Mouse (Mus musculus) liver, adult 2 months (tissue): Measurements from ENCODE around the gene Fbxw2. TPM values are rescaled to one million over a fixed set of nuclear protein-coding genes. Genes with fewer than 3 reads are reported as not detected.
"Not testable (repeated sequence)": the region's sequence is repeated elsewhere in the genome, so short reads cannot be mapped to it uniquely, and the experiment has no call there.

Experiments
- DNase-seq: peaks from one replicate; pipeline ENCODE4 v3.0.0-alpha.2; 2011; ENCODE audit warnings: low read depth, low spot score; ENCODE audit errors: extremely low read depth
- H3K27ac ChIP-seq: fragments of 200-500 bp; replicated peaks from 2 replicates; pipeline ENCODE4 v1.5.1; 2012; ENCODE audit warnings: low read depth, mild to moderate bottlenecking, control low read depth, inconsistent platforms, low read length; ENCODE audit not compliant: insufficient read depth
- H3K27me3 ChIP-seq: fragments of 200-500 bp; 2 replicates; pipeline ENCODE4 v1.6.1; 2012; ENCODE audit warnings: mild to moderate bottlenecking, moderate library complexity, low read length, inconsistent platforms; ENCODE audit not compliant: control insufficient read depth, insufficient read depth
- H3K36me3 ChIP-seq: fragments of 200-500 bp; 2 replicates; pipeline ENCODE4 v1.6.1; 2012; ENCODE audit warnings: low read length, inconsistent platforms; ENCODE audit not compliant: control insufficient read depth, insufficient read depth
- H3K4me1 ChIP-seq: fragments of 200-500 bp; 2 replicates; pipeline ENCODE4 v1.6.1; 2011; ENCODE audit warnings: low read length; ENCODE audit not compliant: control insufficient read depth, insufficient read depth
- H3K4me3 ChIP-seq: fragments of 200-500 bp; 2 replicates; pipeline ENCODE4 v1.5.1; 2011; ENCODE audit warnings: low read depth, mild to moderate bottlenecking, control low read depth, low read length, moderate library complexity; ENCODE audit not compliant: insufficient read depth
- H3K79me2 ChIP-seq: fragments of 200-500 bp; 2 replicates; pipeline ENCODE4 v1.6.1; 2012; ENCODE audit warnings: inconsistent platforms, mild to moderate bottlenecking, low read length, moderate library complexity; ENCODE audit not compliant: control insufficient read depth, insufficient read depth
- H3K9ac ChIP-seq: fragments of 200-500 bp; 2 replicates; pipeline ENCODE4 v1.6.1; 2012; ENCODE audit warnings: low read depth, mild to moderate bottlenecking, control low read depth, inconsistent platforms, low read length
- CTCF ChIP-seq: fragments of 200-500 bp; IDR thresholded peaks from 2 replicates; pipeline ENCODE4 v1.5.1; 2011; ENCODE audit warnings: low read depth, low read length, control low read depth
- POLR2A ChIP-seq: fragments of 200-500 bp; IDR thresholded peaks from 2 replicates; pipeline ENCODE4 v1.6.1; 2011; ENCODE audit warnings: low read length, control low read depth; ENCODE audit not compliant: insufficient read depth; ENCODE audit errors: extremely low read depth
- WGBS: fragments of 180-500 bp; shearing (Covaris S2); methylation state at CpG from one replicate; pipeline ENCODE4 v1.1.7; 2018; 5-methylcytosine and 5-hydroxymethylcytosine counted together
- polyA plus RNA-seq: library from polyadenylated mRNA; depleted of rRNA; stranded (reverse); fragments of >200 nt; gene quantifications from 2 replicates; pipeline ENCODE4 v1.2.3, GENCODE M21; 2012
- total RNA-seq: library from RNA; depleted of rRNA; stranded (reverse); fragments of >200 nt; gene quantifications from 2 replicates; pipeline ENCODE4 v1.2.3, GENCODE M21; 2014

The Fbxw2 gene
- total and polyA plus RNA-seq, 2 experiments, result 24.2 to 51.9 TPM

DNA sequence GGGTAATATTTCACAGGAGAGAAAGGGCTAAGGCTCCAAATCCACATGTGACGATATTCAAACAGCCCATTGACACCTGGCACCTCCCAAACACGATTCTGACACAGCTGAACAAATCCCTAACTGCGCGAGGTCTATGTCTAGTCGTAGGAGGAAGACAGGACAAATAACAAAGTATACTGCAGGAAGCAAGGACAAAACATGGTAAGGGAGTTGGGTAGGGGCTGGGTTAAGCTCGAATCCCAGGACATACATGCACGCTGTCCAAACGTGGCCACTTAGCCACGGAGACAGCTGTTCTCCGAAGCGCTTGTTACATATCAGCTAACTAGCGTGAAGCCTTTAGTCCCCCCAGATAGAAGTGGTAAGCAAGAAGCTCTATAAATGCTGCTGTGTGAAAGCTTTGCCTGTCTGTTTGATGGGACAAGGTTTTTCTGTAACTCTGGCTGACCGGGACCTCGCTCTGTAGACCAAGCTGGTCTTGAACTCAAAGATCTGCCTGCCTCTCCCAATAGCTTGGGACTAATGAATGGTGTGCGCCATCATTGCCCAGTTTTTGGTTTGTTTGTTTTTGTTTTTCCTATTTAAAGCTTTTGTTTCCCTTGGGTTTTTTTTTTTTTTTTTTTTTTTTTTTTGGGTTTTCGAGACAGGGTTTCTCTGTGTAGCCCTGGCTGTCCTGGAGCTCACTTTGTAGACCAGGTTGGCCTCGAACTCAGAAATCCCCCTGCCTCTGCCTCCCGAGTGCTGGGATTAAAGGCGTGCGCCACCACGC, 535 bp upstream of the Fbxw2 start:
- DNase-seq, result no peak
- 35% methylated on average over 20 of the region's 21 CpGs for WGBS
- H3K36me3 ChIP-seq, result peaks cover 9% of the 10 kb centered on the region; the same call in 1 of the 2 replicates
- peaks cover 14% of the 10 kb centered on the region for H3K4me1 ChIP-seq
- no peak for TF ChIP-seq POLR2A
- no peak for TF ChIP-seq CTCF
- H3K27me3 ChIP-seq, result no peaks in the 10 kb centered on the region
- H3K27ac ChIP-seq, result peak overlapping the region; percentile 94
- peak overlapping the region; percentile 94 for H3K4me3 ChIP-seq
- H3K79me2 ChIP-seq, result peaks cover 8% of the 10 kb centered on the region
- H3K9ac ChIP-seq, result peak overlapping the region; percentile 24

DNA sequence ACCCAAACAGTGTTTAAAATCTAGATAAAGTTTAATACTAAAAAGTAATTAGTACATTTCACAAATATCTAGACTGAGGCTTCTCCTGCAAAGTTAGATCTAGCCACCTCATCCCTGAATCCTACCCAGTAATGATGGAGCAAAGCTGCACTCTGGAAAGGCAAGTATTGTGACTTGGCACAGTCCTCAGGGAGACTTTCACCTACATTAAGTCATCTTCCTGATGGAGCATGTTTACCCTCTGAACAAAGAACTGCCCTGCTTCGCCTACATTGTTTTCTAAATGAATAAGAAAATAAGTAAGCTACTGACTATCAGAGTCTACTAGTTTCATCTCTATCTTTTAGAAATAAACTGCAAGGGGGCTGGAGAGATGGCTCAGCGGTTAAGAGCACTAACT, 7.6 kb downstream of the Fbxw2 start:
- no peak for DNase-seq
- no peak overlapping the region for H3K9ac ChIP-seq
- no peaks in the 10 kb centered on the region for H3K27me3 ChIP-seq
- H3K4me3 ChIP-seq, result no peak overlapping the region
- peaks cover 32% of the 10 kb centered on the region for H3K36me3 ChIP-seq
- H3K4me1 ChIP-seq, result no peaks in the 10 kb centered on the region
- H3K79me2 ChIP-seq, result peaks cover 4% of the 10 kb centered on the region; the same call in 1 of the 2 replicates
- H3K27ac ChIP-seq, result no peak overlapping the region
- WGBS, result 89% methylated on average over 2 of the region's 2 CpGs
- no peak for TF ChIP-seq CTCF
- no peak for TF ChIP-seq POLR2A

DNA sequence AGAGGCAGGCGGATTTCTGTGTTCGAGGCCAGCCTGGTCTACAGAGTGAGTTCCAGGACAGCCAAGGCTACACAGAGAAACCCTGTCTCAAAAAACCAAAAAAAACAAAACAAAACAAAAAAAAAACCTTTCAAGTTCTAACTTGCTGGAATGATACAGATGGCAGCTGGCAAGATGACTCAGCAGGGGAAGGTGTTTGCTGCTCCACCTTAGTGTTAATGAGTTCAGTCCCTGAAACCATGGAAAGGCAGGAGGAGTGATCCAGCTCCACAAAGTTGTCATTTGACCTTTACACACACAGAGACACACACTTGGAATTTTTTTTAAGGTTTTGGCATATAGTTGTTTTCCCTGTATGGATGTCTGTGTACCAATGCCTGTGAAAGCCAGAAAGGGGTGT, 10.2 kb downstream of the Fbxw2 start:
- WGBS, result 98% methylated on average over 2 of the region's 2 CpGs
- H3K27me3 ChIP-seq, H3K79me2 ChIP-seq, DNase-seq, H3K4me1 ChIP-seq, H3K9ac ChIP-seq, H3K4me3 ChIP-seq, H3K27ac ChIP-seq: not testable (repeated sequence)
- peaks cover 42% of the 10 kb centered on the region for H3K36me3 ChIP-seq

DNA sequence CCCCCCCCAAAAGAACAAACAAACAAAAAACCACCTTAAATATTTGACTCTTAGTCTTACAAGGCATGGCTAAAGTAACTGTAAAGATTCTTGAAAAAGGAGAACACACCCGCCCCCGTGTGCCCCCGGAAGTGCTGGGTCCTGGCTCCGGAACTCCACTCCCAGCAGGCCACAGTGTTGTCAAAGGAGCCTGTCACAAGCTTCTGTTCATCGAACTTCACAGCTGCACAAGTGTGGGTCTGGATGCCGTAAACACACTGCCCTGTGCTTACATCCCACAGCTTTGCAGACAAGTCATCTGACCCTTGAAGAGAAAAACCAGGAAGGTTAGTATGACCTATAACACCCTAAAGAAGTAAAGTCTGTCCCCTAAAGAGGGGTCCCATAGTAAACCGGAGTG, 13.4 kb downstream of the Fbxw2 start:
- no peak for DNase-seq
- no peak overlapping the region for H3K9ac ChIP-seq
- TF ChIP-seq CTCF (no peak), POLR2A (no peak)
- H3K4me3 ChIP-seq, result no peak overlapping the region
- H3K36me3 ChIP-seq, result peaks cover 56% of the 10 kb centered on the region
- 77% methylated on average over 7 of the region's 7 CpGs for WGBS
- H3K79me2 ChIP-seq, result peaks cover 10% of the 10 kb centered on the region; the same call in 1 of the 2 replicates
- H3K27ac ChIP-seq, result no peak overlapping the region
- H3K27me3 ChIP-seq, result no peaks in the 10 kb centered on the region
- H3K4me1 ChIP-seq, result no peaks in the 10 kb centered on the region

DNA sequence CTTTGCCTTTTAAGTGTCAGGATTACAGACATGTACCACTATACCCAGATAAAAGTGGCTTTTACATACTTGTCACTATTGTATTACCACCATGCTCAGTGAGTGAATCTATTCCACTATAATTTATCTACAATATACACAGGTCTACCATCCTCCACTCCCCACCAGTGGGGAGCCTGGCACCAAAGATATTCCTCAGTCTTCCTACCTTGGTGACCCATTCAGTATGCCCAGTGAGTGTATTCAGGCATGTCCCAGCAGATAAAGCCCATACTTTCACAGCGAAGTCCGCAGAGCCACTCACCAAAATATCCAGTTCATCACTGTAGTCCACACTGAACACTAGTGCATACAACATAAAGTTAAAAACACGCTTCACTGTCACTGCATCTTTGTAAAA, 15.3 kb downstream of the Fbxw2 start:
- TF ChIP-seq CTCF (no peak), POLR2A (no peak)
- H3K36me3 ChIP-seq, result peaks cover 65% of the 10 kb centered on the region
- H3K27me3 ChIP-seq, result no peaks in the 10 kb centered on the region
- H3K4me3 ChIP-seq, result no peak overlapping the region
- no peak overlapping the region for H3K9ac ChIP-seq
- H3K79me2 ChIP-seq, result peaks cover 16% of the 10 kb centered on the region; the same call in 1 of the 2 replicates
- DNase-seq, result no peak
- peaks cover under 1% of the 10 kb centered on the region; the same call in 1 of the 2 replicates for H3K4me1 ChIP-seq
- WGBS, result 91% methylated on average over 3 of the region's 3 CpGs
- H3K27ac ChIP-seq, result no peak overlapping the region

DNA sequence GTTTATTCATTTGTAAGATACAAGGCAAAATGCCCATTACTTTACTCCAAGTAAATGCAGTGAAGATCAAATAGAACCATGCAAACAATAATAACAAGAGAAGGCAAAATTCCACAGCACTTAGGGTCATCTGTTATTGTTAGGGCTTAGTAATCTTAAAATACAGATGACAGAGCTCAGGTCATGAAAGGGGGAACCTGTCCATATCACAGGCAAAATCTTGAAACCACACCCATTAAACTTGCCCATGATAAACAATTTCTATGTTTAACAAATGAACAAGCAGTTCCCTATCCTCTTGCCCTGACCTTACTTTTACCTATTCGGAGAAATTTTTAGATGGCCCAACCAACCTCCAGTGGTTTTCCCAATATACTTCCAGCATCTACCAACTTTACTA, 16.5 kb downstream of the Fbxw2 start:
- no peak for DNase-seq
- Histone ChIP-seq H3K4me3 (no peak overlapping the region), H3K9ac (no peak overlapping the region), H3K36me3 (peaks cover 64% of the 10 kb centered on the region), H3K4me1 (peaks cover 10% of the 10 kb centered on the region; the same call in 1 of the 2 replicates), H3K27me3 (no peaks in the 10 kb centered on the region), H3K79me2 (peaks cover 21% of the 10 kb centered on the region; the same call in 1 of the 2 replicates), H3K27ac (no peak overlapping the region)
- TF ChIP-seq POLR2A, result no peak
- TF ChIP-seq CTCF, result no peak
- WGBS, result 85% methylated on average over 1 of the region's 1 CpGs
